Mouse (Mus musculus) hindbrain, embryonic 14.5 days (tissue): Measurements from ENCODE around the gene Ppp1r11. TPM values are rescaled to one million over a fixed set of nuclear protein-coding genes. Genes with fewer than 3 reads are reported as not detected.

Source experiments
- ATAC-seq: fragments of 200-750 bp; cut with Nextera tagmentation; 2 replicates; pipeline ENCODE4 v1.8.0; 2017; ENCODE audit warnings: moderate number of reproducible peaks, mild to moderate bottlenecking, moderate TSS enrichment, moderate library complexity; ENCODE audit not compliant: low FRiP score
- DNase-seq: peaks from one replicate; pipeline ENCODE4 v3.0.0-alpha.2; 2015; ENCODE audit warnings: low spot score
- H3K27ac ChIP-seq: fragments of 300-500 bp; sonication (generic); 2 replicates; pipeline ENCODE4 v1.5.1; 2014; ENCODE audit warnings: mild to moderate bottlenecking, moderate library complexity
- H3K27me3 ChIP-seq: fragments of 300-500 bp; sonication (generic); 2 replicates; pipeline ENCODE4 v1.6.1; 2014; ENCODE audit warnings: mild to moderate bottlenecking, low read length, mixed read lengths; ENCODE audit not compliant: control insufficient read depth, insufficient read depth
- H3K36me3 ChIP-seq: fragments of 300-500 bp; sonication (generic); replicated peaks from 2 replicates; pipeline ENCODE4 v1.6.1; 2014; ENCODE audit not compliant: control insufficient read depth, insufficient read depth
- H3K4me1 ChIP-seq: fragments of 300-500 bp; sonication (generic); replicated peaks from 2 replicates; pipeline ENCODE4 v1.6.1; 2014; ENCODE audit warnings: antibody characterized with exemption, low read length, mixed read lengths; ENCODE audit not compliant: control insufficient read depth, insufficient read depth
- H3K4me2 ChIP-seq: fragments of 300-500 bp; sonication (generic); replicated peaks from 2 replicates; pipeline ENCODE4 v1.6.1; 2014; ENCODE audit warnings: mild to moderate bottlenecking, moderate library complexity
- H3K4me3 ChIP-seq: fragments of 300-500 bp; sonication (generic); replicated peaks from 2 replicates; pipeline ENCODE4 v1.5.1; 2014; ENCODE audit warnings: mild to moderate bottlenecking, low read length
- H3K9ac ChIP-seq: fragments of 300-500 bp; sonication (generic); 2 replicates; pipeline ENCODE4 v1.6.1; 2014
- H3K9me3 ChIP-seq: fragments of 300-500 bp; sonication (generic); 2 replicates; pipeline ENCODE4 v1.6.1; 2016; ENCODE audit warnings: low read length; ENCODE audit not compliant: control insufficient read depth
- WGBS: fragments of 180-500 bp; shearing (Covaris S2); extraction: QIAGEN DNeasy Blood & Tissue Kit; methylation state at CpG from one replicate; pipeline ENCODE4 v1.1.7; 2014; 5-methylcytosine and 5-hydroxymethylcytosine counted together
- polyA plus RNA-seq: library from polyadenylated mRNA; unstranded; fragments of >200 nt; fragmentation: Nextera tagmentation; extraction: Ambion mirVana; gene quantifications from 2 replicates; pipeline ENCODE4 v1.2.1, GENCODE M21; 2014

Ppp1r11 gene
- 170 and 191 TPM in 2 replicates for polyA plus RNA-seq

DNA sequence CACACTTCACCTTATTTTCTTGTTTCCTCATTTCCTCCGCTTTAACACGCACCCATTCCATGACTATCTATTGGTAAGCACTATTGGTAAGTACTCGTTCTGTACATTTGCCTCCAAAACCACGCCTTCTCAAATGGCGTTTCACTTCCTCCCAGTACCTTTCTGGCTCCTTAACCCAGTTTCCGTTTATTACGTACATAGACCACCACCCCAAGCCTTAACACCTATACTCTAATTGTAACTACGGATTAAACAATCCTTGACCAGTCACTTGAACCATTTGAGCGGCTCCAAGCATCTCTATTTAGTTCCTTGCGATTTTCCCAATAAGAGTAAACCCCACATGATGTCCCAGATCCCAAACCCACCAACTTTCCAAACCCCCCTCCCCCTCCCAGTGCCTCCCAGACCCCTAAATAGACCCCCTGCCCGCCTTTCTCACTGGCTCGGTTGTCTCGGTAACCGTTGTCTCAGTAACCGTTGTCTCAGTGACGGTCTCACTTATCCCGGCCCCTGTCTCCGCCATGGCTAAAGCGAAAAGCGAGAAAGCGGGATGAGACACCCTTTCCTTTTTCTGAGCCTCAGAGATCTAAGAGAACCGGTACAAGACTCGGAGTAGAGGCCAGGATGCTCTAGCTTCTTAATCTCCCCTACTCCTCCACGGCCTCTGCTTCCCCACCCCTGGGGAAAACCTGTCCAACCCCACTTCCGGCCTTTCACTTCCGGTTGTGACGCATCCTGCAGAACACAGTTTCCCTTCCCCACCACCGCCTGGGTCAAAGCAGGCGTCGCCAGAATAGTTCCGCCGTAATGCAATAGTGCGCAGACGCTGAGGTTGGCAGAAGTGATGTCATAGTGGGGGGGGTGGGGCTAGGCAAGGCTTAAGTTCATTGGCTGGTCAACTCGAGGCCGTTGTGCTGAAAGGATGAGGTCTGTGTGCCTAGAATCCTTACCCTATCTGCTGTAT lies at the start of gene Ppp1r11:
TSS of gene Ppp1r11 (minus strand) at position 761 of the 967 bp plus-strand sequence.
- Histone ChIP-seq H3K4me2 (peak within 1 kb of the TSS; percentile 78), H3K27me3 (no peaks in the 10 kb centered on the region), H3K9me3 (no peaks in the 10 kb centered on the region), H3K27ac (peak within 1 kb of the TSS; percentile 79), H3K4me1 (peaks cover 12% of the 10 kb centered on the region), H3K36me3 (peaks cover 33% of the 10 kb centered on the region), H3K9ac (peak within 1 kb of the TSS; percentile 66), H3K4me3 (peak within 1 kb of the TSS; percentile 46)
- DNase-seq: peak; percentile 98
- WGBS: 2% methylated on average over 36 of the region's 36 CpGs
- ATAC-seq: peak; percentile 96

DNA sequence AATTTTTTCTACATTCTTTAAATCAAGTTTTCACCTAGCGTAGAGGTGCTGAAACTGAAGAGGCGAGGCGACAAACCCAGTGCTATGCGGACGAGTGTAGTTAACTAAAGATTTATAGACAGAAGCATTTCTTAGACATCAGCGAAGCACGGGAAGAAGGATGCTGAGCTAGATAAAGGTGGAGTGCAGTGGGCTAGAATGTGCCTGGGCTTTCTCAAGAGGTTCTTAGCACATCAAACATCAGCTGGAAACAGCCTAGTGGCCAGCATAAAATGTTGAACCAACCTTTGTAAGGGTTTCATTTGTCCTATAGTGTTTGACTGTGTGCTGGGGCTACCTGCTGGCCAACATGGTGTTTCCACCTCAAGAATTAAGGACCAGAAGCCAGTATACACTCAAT lies 49.3 kb upstream of the Ppp1r11 start, which contains the start of gene Zfp57:
TSS of gene Zfp57 (plus strand) at position 301 of the 400 bp plus-strand sequence.
- no peak for ATAC-seq
- 98% methylated on average over 7 of the region's 7 CpGs for WGBS

DNA sequence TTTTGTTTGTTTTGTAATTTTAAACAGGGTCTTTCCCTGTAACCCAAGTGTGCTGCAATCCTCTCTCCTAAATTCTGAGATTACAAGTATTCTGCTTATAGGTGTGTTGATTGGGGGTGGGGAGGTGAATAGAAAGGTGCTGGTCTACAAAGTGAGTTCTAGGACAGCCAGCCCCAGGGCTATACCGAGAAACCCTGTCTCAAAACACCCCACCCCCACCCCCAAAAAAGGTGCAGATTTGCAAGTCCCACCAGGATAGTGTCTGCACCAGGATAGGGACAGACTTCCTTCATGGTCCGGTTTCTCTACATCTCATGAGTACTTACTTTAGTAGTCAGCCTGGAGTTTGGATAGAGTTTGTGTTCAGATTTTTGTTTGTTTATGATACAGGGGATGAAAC lies 46.9 kb upstream of the Ppp1r11 start:
- ATAC-seq (no peak), DNase-seq (no peak)
- Histone ChIP-seq H3K9ac (no peak overlapping the region), H3K4me1 (no peaks in the 10 kb centered on the region), H3K27me3 (no peaks in the 10 kb centered on the region), H3K36me3 (no peaks in the 10 kb centered on the region), H3K4me2 (no peak overlapping the region), H3K27ac (no peak overlapping the region), H3K4me3 (no peak overlapping the region), H3K9me3 (no peaks in the 10 kb centered on the region)
- WGBS: 86% methylated on average over 2 of the region's 2 CpGs

More for the DNA sequence above, 49.3 kb upstream of the Ppp1r11 start, which contains the start of gene Zfp57:
- Histone ChIP-seq H3K9me3 (no peaks in the 10 kb centered on the region), H3K9ac (0 out of 2 replicates have a peak within 1 kb of the TSS, but pooled peaks have one; percentile 100), H3K4me2 (peak within 1 kb of the TSS; percentile 62), H3K36me3 (peaks cover 14% of the 10 kb centered on the region), H3K4me3 (peak within 1 kb of the TSS; percentile 81), H3K27me3 (no peaks in the 10 kb centered on the region), H3K27ac (no peak within 1 kb of the TSS; the same call in 1 of the 2 replicates), H3K4me1 (peaks cover 19% of the 10 kb centered on the region)
- no peak for DNase-seq

DNA sequence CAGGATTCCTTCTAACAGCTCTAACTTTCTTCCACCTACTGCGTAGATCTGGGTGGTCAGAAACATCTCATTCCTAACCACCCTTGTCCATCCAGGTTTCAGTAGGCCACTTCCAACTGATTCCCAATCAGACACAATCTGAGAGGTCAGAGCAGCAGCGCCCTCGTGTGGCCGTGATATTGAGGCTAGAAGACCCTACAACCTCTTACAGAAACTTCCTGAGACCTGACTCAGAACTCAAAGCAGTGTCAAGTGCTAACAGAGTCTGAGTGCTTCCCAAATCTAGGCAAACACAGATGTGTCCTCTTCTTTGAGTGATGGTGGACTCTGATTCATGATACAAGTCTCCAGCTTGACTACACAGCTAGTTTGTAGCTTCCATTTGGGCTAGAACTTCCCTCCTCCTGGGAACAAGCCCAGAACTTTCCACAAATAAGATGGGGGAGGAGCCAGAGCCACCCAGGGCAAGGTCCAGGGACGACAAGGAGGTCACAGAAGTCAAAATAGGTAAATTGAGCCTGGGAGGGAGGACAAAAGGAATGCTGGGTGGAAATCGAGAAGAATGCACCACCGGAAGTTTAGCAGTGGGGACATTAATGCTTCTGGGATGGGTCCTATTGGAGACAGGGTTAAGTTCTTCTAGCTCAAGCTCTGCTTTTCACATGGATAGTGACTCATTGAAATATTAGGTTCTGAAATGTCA lies 45.6 kb upstream of the Ppp1r11 start:
- WGBS: 30% methylated on average over 7 of the region's 7 CpGs
- Histone ChIP-seq H3K4me3 (no peak overlapping the region), H3K4me2 (no peak overlapping the region), H3K4me1 (no peaks in the 10 kb centered on the region), H3K9ac (no peak overlapping the region), H3K9me3 (no peaks in the 10 kb centered on the region), H3K36me3 (no peaks in the 10 kb centered on the region), H3K27me3 (no peaks in the 10 kb centered on the region), H3K27ac (no peak overlapping the region)
- DNase-seq (peak; percentile 86), ATAC-seq (no peak)

DNA sequence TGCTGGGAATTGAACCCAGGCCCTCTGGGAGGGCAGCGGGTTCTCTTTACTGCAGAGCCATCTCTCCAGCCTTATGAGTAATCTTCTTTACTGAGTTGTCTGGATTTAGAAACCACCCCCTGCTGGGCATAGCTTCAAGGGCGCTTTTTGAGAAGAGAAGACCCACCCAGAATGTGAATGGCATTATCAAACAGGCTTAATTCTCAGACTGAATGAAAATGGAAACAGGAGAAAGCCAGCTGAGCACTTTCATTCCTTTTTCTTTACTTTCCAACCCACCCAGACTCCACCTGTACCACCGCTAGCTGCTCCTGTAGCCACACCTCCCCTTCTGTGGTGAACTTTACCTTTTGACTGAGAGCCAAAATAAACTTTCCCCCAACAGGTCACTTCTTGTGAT lies 43.9 kb upstream of the Ppp1r11 start:
- no peaks in the 10 kb centered on the region for H3K9me3 ChIP-seq
- no peak overlapping the region for H3K9ac ChIP-seq
- no peaks in the 10 kb centered on the region for H3K36me3 ChIP-seq
- H3K4me2 ChIP-seq: no peak overlapping the region
- no peaks in the 10 kb centered on the region for H3K27me3 ChIP-seq
- H3K4me3 ChIP-seq: no peak overlapping the region
- H3K4me1 ChIP-seq: no peaks in the 10 kb centered on the region
- ATAC-seq (no peak), DNase-seq (no peak)
- H3K27ac ChIP-seq: no peak overlapping the region
- 57% methylated on average over 3 of the region's 3 CpGs for WGBS

DNA sequence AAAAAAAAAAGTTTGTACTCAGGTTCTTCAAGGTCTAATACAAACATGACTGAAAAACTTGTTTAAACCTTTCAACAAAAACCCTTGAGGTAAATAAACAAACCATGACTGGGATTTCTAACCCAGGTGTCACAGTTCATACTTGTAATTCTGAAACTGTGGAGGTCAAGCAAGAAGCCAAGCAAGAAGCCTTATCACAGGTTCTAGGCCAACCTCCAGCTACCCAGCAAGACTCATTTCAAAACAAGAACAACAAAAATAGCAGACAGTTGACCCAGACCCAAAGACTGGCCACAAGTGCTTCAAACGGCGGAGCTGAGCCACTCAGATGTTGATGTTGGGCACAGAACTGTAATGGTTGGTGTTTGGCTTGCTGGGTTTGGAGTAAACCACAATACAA lies 43.0 kb upstream of the Ppp1r11 start:
- WGBS: 88% methylated on average over 2 of the region's 2 CpGs
- Histone ChIP-seq H3K36me3 (no peaks in the 10 kb centered on the region), H3K4me2 (no peak overlapping the region), H3K4me1 (no peaks in the 10 kb centered on the region), H3K9ac (no peak overlapping the region), H3K9me3 (no peaks in the 10 kb centered on the region), H3K4me3 (no peak overlapping the region), H3K27ac (no peak overlapping the region), H3K27me3 (peaks cover 5% of the 10 kb centered on the region; the same call in 1 of the 2 replicates)
- no peak for DNase-seq
- ATAC-seq: no peak

DNA sequence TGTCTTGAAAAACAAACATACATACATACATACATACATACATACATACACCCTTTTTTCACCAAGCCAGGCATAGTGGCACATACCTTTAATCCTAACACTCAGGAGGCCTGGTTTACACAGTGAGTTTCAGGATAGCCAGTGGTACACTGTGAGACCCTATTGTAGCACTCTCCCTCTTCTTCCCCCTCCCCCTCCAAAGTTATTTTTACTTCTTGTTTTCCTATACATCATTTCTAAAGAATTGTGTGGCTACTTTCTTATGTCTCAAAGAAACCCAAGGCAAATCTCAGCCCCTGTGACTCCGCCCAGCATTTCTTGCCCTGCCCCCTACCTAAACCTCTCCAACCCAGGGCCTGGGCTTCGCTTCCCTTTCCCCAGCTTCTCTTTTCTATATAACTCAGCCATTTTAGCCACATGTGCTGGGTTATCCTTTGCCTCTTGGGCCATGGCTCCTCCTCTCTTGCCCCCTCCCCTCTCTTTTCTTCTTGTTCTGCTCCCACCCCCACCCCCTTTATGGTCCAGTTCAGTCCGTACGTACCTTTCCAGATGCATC lies 42.3 kb upstream of the Ppp1r11 start:
- no peak for ATAC-seq

DNA sequence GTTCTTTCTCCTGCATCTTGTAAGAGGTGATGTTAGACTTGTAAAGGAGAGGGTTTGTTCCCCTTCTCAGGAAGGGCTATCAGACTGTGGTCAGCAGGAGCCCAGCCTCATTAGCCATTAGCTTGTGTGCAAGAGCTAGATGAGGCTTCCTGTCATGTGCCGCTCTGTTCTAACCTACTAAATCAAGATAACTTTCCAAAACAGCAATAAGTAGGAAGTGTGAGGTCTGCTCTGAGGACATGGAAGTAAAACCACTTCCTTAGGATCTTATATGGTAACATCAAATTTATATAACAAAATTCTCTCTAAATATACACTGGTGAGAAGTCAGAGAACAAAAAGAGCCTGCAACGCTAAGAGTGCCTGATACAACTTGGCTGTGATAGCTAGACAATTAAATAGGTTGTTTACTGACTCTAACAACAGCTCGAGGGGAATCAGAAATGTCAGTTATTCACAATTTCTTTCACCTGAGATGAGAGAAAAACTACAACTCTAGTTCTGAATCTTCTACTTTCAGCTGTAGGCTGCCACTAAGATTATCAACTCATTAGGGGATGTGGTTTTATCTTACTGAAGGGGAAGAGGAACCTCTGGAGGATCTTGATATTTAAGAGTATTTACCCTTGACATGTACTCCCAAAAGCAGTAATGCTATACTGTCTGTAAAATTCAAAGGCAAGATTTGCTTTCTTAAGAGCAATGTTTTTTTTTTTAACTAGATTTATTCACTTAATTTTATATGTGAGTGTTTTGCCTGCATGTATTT lies 41.0 kb upstream of the Ppp1r11 start:
- H3K36me3 ChIP-seq: no peaks in the 10 kb centered on the region
- no peak overlapping the region for H3K9ac ChIP-seq
- ATAC-seq (no peak), DNase-seq (no peak)
- no peaks in the 10 kb centered on the region for H3K4me1 ChIP-seq
- H3K9me3 ChIP-seq: no peaks in the 10 kb centered on the region
- 76% methylated on average over 3 of the region's 3 CpGs for WGBS
- H3K27me3 ChIP-seq: peaks cover 25% of the 10 kb centered on the region
- no peak overlapping the region for H3K27ac ChIP-seq
- H3K4me2 ChIP-seq: no peak overlapping the region
- no peak overlapping the region for H3K4me3 ChIP-seq

More for the DNA sequence above, 42.3 kb upstream of the Ppp1r11 start:
- Histone ChIP-seq H3K27me3 (peaks cover 11% of the 10 kb centered on the region), H3K36me3 (no peaks in the 10 kb centered on the region), H3K27ac (no peak overlapping the region), H3K4me3 (no peak overlapping the region), H3K4me2 (no peak overlapping the region), H3K9me3 (no peaks in the 10 kb centered on the region), H3K4me1 (no peaks in the 10 kb centered on the region), H3K9ac (no peak overlapping the region)
- DNase-seq: no peak
- 94% methylated on average over 4 of the region's 4 CpGs for whole genome bisulfite sequencing
